Mouse (Mus musculus): Measurements from ENCODE around the gene Plekhg1.

GRCm38 (mm10) chr10:3920368-3921152 lies 180.4 kb downstream of the Plekhg1 start:
- no peak for TF ChIP-seq EP300 (IDR thresholded peaks at IDR 0.05; ENCODE audit: low read depth)
- TF ChIP-seq CTCF (IDR thresholded peaks at IDR 0.05; ENCODE audit: low read depth), result no peak
